Mouse (Mus musculus): ENCODE data around the gene Srr. TPM values are rescaled to one million over a fixed set of nuclear protein-coding genes. Genes with fewer than 3 reads are reported as not detected.
A peak's percentile ranks its signal among the peaks of the same experiment; 100 is the strongest.

The Srr gene
- total and polyA plus RNA-seq, 3 experiments = 5.2 to 6.8 TPM; not detected in 1

DNA sequence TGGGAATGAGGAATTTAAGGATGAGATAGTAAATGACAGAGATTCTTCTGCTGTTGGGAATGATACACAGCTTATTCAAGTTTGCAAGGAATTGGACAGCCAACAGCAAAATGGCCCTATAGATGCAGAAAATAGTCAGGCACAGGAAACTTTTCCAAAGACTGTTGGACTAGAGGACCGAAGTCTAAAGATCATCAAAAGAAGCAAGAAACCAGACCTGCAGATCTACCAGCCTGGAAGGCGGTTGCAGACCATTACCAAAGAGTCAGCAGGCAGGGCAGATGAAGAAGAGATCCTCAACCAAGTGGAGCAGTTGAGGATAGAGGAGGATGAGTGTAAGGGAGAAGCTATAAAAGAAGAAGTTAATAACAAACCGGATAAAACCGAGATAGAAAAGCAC is 3.4 kb upstream of the Srr start:
- no peak overlapping the region for H3K27ac ChIP-seq (ENCODE audit: control insufficient read depth, low read depth, low read length)
- no peak for TF ChIP-seq MAX (IDR thresholded peaks at IDR 0.05; ENCODE audit: low read length)
- no peak for TF ChIP-seq POLR2AphosphoS2 (IDR thresholded peaks at IDR 0.05; ENCODE audit: low read length)
- TF ChIP-seq NELFE (IDR thresholded peaks at IDR 0.05; ENCODE audit: low read depth, low read length) = no peak
- TF ChIP-seq MAZ (IDR thresholded peaks at IDR 0.05; ENCODE audit: low read depth, low read length) = no peak
- no peak for TF ChIP-seq JUND (IDR thresholded peaks at IDR 0.05; ENCODE audit: low read depth, low read length)
- TF ChIP-seq MYB (IDR thresholded peaks at IDR 0.05; ENCODE audit: low read depth, low read length) = no peak
- no peak for TF ChIP-seq SIN3A (IDR thresholded peaks at IDR 0.05; ENCODE audit: low read length)
- no peak for TF ChIP-seq CHD1 (IDR thresholded peaks at IDR 0.05; ENCODE audit: low read depth, low read length)
- H3K9ac ChIP-seq (ENCODE audit: control insufficient read depth, low read depth, low read length, poor library complexity, severe bottlenecking) = no peak overlapping the region
- no peaks in the 10 kb centered on the region for H3K27me3 ChIP-seq (ENCODE audit: control insufficient read depth in 1 of 2, insufficient read depth in 2 of 2, low read length in 2 of 2)
- DNase-seq (ENCODE audit: low read depth, low spot score) = no peak
- H3K79me2 ChIP-seq (ENCODE audit: control insufficient read depth, insufficient read depth, low read length, poor library complexity) = peaks cover 36% of the 10 kb centered on the region
- H3K9me3 ChIP-seq (replicated peaks; ENCODE audit: insufficient read depth, low read length) = no peaks in the 10 kb centered on the region
- H3K4me1 ChIP-seq (ENCODE audit: control insufficient read depth in 1 of 2, insufficient read depth in 2 of 2, low read length in 2 of 2) = peaks cover 12 to 13% of the 10 kb centered on the region in 2 experiments
- no peak overlapping the region for H3K4me3 ChIP-seq (ENCODE audit: control insufficient read depth in 1 of 2, insufficient read depth in 1 of 2, low read depth in 2 of 2, low read length in 2 of 2)
- peaks cover 9 to 25% of the 10 kb centered on the region in 2 experiments for H3K36me3 ChIP-seq (ENCODE audit: control insufficient read depth in 1 of 2, insufficient read depth in 2 of 2, low read length in 2 of 2)

GRCm38 (mm10) chr11:74927236-74927725 is 1.5 kb upstream of the Srr start:
- DNase-seq (ENCODE audit: low read depth, low spot score) = peak; percentile 54
- Histone ChIP-seq H3K79me2 (ENCODE audit: control insufficient read depth, insufficient read depth, low read length, poor library complexity) (peaks cover 36% of the 10 kb centered on the region), H3K9me3 (replicated peaks; ENCODE audit: insufficient read depth, low read length) (no peaks in the 10 kb centered on the region), H3K36me3 (ENCODE audit: control insufficient read depth in 1 of 2, insufficient read depth in 2 of 2, low read length in 2 of 2) (peaks cover 4 to 31% of the 10 kb centered on the region in 2 experiments), H3K4me1 (ENCODE audit: control insufficient read depth in 1 of 2, insufficient read depth in 2 of 2, low read length in 2 of 2) (peaks cover 12 to 14% of the 10 kb centered on the region in 2 experiments), H3K27ac (ENCODE audit: control insufficient read depth, low read depth, low read length) (peak overlapping the region; percentile 48), H3K9ac (ENCODE audit: control insufficient read depth, low read depth, low read length, poor library complexity, severe bottlenecking) (peak overlapping the region; percentile 44; the same call in 1 of the 2 replicates), H3K4me3 (ENCODE audit: control insufficient read depth in 1 of 2, insufficient read depth in 1 of 2, low read depth in 2 of 2, low read length in 2 of 2) (peak overlapping the region in 1 of 2 experiments; percentile 97; a peak in 2 of 4 replicates), H3K27me3 (ENCODE audit: control insufficient read depth in 1 of 2, insufficient read depth in 2 of 2, low read length in 2 of 2) (no peaks in the 10 kb centered on the region)
- TF ChIP-seq CHD1 (IDR thresholded peaks at IDR 0.05; ENCODE audit: low read depth, low read length) = 0 out of 2 replicates have a peak, but pooled peaks have one; percentile 10
- no peak for TF ChIP-seq MYB (IDR thresholded peaks at IDR 0.05; ENCODE audit: low read depth, low read length)

- no peaks in the 10 kb centered on the region for H3K9me3 ChIP-seq (replicated peaks; ENCODE audit: insufficient read depth, low read length)
- DNase-seq (ENCODE audit: low read depth, low spot score) = peak; percentile 96
- H3K4me1 ChIP-seq (ENCODE audit: control insufficient read depth in 1 of 2, insufficient read depth in 2 of 2, low read length in 2 of 2) = peaks cover 12 to 13% of the 10 kb centered on the region in 2 experiments
- peaks cover 2 to 31% of the 10 kb centered on the region in 2 experiments for H3K36me3 ChIP-seq (ENCODE audit: control insufficient read depth in 1 of 2, insufficient read depth in 2 of 2, low read length in 2 of 2)
- peak overlapping the region; percentile 93 for H3K9ac ChIP-seq (ENCODE audit: control insufficient read depth, low read depth, low read length, poor library complexity, severe bottlenecking)
- H3K4me3 ChIP-seq (ENCODE audit: control insufficient read depth in 1 of 2, insufficient read depth in 1 of 2, low read depth in 2 of 2, low read length in 2 of 2) = peak overlapping the region; percentile 95 to 97
- peaks cover 36% of the 10 kb centered on the region for H3K79me2 ChIP-seq (ENCODE audit: control insufficient read depth, insufficient read depth, low read length, poor library complexity)
- H3K27ac ChIP-seq (ENCODE audit: control insufficient read depth, low read depth, low read length) = peak overlapping the region; percentile 91
- no peaks in the 10 kb centered on the region for H3K27me3 ChIP-seq (ENCODE audit: control insufficient read depth in 1 of 2, insufficient read depth in 2 of 2, low read length in 2 of 2)
- TF ChIP-seq UBTF (IDR thresholded peaks at IDR 0.05; ENCODE audit: borderline replicate concordance, insufficient read depth, low read depth, low read length) (no peak), MYC (IDR thresholded peaks at IDR 0.05; ENCODE audit: low read depth, low read length) (peak; percentile 42; the same call in 1 of the 2 replicates), CHD1 (IDR thresholded peaks at IDR 0.05; ENCODE audit: low read depth, low read length) (peak; percentile 55; the same call in 1 of the 2 replicates), MAFK (IDR thresholded peaks at IDR 0.05; ENCODE audit: borderline replicate concordance, low read depth, low read length) (peak; percentile 74; the same call in 1 of the 2 replicates), E2F4 (IDR thresholded peaks at IDR 0.05; ENCODE audit: borderline replicate concordance, low read depth, low read length) (no peak), JUND (IDR thresholded peaks at IDR 0.05; ENCODE audit: low read depth, low read length) (peak; percentile 49; the same call in 1 of the 2 replicates), ZC3H11A (IDR thresholded peaks at IDR 0.05; ENCODE audit: low read depth, low read length) (no peak), POLR2AphosphoS2 (IDR thresholded peaks at IDR 0.05; ENCODE audit: low read length) (no peak), TAL1 (IDR thresholded peaks at IDR 0.05; ENCODE audit: low read length) (peak; percentile 45; the same call in 1 of the 2 replicates), MEF2A (IDR thresholded peaks at IDR 0.05; ENCODE audit: extremely low read depth, insufficient replicate concordance, low read depth, low read length, poor library complexity, severe bottlenecking) (no peak), ETS1 (IDR thresholded peaks at IDR 0.05; ENCODE audit: low read depth, low read length) (peak; percentile 83), MAX (IDR thresholded peaks at IDR 0.05; ENCODE audit: low read length) (0 out of 2 replicates have a peak, but pooled peaks have one; percentile 32), HCFC1 (IDR thresholded peaks at IDR 0.05; ENCODE audit: low read depth, low read length) (peak; percentile 60; the same call in 1 of the 2 replicates), BHLHE40 (IDR thresholded peaks at IDR 0.05; ENCODE audit: borderline replicate concordance, low read depth, low read length) (no peak), MAZ (IDR thresholded peaks at IDR 0.05; ENCODE audit: low read depth, low read length) (peak; percentile 72; the same call in 1 of the 2 replicates), MXI1 (IDR thresholded peaks at IDR 0.05; ENCODE audit: low read depth, low read length) (0 out of 2 replicates have a peak, but pooled peaks have one; percentile 37), SIN3A (IDR thresholded peaks at IDR 0.05; ENCODE audit: low read length) (peak; percentile 92), NELFE (IDR thresholded peaks at IDR 0.05; ENCODE audit: low read depth, low read length) (no peak), ZMIZ1 (IDR thresholded peaks at IDR 0.05; ENCODE audit: low read depth, low read length) (no peak), KAT2A (conservative IDR thresholded peaks at IDR 0.05; ENCODE audit: low read depth, low read length) (no peak)
Measured at GRCm38 (mm10) chr11:74926388-74927005, 749 bp upstream of the Srr start.
